Mouse (Mus musculus) hindlimb bud, embryonic 11.5 days (tissue): ENCODE measurements around the gene Zfr2.

Experiments
- DNase-seq: peaks from one replicate; pipeline ENCODE4 v3.0.0-alpha.2; 2012; ENCODE audit warnings: low read depth, low spot score; ENCODE audit errors: extremely low spot score

Gene Zfr2

DNA sequence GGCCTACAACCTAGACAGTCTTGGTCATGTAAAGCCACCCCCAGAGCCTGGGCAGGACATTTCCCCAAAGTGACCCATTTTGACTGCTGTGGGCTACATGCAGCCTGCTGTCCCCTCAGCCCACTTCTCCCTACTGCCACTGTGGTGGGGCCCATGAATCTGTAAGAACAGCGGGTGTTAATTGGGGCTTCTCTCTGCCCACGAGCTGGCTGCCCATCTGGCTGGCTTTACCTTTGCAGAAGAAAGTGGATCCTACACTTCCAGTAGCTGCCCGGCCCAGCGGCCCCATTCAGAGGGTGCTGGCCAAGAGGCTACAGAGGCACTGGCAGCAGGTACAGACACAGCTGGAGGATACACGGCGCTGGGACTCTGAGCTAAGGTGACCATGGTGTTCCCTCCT lies 12.2 kb downstream of the Zfr2 start:
- no peak for DNase-seq

DNA sequence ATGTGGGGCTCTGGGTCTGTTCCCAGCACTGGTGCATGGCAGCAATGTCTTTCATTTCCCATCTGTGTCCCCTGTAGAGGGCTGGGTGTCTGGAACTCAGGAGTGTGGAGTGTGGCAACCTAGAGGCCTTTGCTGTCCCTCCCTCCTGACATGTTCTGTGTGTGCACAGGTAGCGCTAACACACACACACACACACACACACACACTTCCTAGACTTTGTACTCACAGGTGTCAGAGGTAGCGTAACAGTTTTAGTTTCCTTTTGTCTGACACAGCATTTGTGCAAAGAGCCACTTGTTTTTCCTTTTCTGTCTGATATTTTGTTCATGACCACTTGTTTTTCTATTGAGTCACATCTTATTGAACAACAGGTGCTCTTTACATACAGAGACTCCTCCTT lies 14.8 kb downstream of the Zfr2 start:
- DNase-seq: no peak

DNA sequence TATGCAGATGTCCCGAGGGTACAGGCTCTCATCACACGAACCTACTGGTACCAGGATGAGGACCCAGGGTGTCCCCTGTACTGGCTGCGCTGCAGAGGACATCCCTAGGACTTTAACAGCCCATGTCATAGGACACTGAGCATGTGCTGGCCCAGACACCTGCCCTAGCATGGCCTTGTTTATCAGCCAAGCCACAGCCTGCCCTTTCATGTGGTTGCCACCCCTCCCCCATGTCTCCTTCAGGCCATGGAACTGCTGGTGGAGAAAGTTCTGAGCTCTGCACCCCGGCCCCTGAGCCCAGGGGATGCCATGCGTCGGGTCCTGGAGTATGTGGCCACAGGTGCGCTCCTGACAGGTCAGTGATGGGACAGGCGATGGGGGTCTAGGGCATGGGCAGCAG lies 16.5 kb downstream of the Zfr2 start:
- DNase-seq: no peak

DNA sequence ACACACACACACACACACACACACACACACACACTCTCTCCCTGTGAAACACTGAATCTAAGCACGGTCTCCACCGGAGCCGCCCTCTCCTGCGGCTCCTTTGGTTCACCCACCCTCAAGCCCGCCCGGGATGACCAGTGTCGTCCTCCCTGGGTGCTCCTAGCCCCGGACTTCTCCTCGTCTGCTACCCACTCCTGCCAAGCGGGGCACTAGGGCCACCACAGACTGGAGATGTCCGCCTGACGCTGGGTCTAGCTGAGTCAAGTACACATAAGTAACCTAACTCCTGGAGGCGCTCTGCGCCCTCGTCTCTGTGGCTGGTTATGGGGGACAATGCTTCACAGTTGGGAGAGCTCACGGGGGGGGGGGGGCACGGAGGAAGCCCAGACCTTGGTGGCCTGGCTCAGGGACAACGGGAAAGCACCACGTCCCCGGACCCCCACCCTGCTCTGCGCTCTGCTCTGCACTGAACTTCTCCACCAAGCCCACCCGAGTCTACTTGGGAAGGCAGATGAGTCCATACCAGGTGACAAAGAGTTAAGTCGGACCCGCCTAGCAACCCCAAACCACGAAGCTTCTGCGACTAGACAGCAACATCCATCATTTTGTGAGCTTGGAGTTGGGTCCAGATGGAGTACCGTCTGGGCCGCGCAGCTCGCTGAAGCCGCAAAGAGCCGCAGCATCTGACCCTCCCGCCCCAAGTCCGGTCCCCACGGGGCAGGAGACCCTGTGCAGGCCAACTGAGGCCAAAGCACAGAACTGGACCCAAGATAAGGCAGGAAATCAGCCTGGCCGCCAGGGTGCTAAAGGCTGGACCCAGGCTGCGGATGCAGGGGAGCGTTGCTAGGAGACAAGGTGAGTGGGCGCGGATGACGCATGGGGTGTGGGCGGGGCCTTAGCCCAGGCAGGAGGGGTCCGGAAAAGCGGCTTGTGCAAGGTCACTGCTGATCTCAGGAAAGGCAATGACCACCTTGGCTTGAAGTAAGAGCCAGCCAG lies 19.8 kb downstream of the Zfr2 start, which contains the start of gene Matk:
Gene Matk (plus strand): TSS at position 512 of the 996 bp plus-strand sequence.
- no peak for DNase-seq

DNA sequence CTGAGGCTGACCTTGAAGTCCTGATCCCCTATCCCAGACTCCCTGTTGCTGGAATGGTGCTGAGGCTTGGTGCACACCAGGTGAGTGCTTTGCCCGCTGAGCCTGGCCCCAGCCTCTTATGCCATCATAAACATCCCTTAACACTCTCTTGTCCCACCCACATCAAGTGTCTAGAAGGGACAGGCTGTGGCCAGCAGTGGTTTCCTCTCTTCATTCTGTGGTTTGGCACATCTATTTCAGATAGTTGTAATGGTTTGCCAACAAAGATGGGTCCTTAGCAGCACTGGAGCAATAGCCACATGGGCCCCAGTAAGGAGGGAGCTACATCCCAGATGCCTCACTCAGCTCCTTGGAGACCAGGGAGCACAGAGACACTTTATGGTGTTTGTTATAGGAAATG lies 21.9 kb downstream of the Zfr2 start:
- DNase-seq: no peak

DNA sequence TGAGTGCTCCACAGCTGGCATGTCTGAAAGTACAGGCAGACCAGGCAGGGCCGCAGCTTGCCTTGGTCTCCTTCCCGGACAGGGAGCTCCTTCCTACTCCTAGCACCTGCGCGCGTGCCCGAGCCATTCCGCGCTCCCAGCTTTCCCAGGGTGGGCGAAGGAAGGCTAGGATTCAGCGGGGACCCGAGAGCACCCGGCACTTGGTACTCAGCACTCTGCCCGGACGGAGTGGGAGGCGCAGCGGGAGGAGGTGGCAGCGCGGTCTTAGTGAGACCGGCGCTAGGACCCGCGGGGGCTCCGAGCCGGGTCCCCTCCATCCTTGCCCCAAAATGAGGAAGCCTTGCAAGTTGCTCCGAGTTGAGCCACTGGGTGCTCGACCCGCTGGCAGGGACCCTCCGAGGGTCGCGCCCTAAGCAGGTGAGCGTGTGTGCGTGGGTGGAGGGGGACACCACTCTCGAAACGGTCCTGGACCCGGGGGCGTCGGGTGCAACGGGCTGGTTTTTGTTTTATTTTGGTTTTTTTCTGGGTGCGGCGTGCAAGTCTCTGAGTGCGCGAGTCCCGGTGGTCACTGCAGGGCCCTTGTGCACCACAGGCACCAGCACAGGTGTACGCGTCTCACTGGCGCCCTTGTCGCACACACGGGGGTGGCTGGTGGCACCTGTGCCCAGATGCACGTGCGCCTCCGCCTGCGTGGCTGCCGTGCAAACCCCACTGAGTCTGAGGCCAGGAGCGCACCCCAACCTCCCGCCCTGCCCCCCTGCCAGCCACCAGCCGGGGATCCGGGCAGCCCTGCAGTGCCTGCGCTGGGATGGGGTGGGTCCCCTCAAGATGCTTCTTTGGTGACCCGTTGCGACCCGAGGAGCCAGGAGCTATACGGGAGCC lies 24.4 kb downstream of the Zfr2 start:
- no peak for DNase-seq

DNA sequence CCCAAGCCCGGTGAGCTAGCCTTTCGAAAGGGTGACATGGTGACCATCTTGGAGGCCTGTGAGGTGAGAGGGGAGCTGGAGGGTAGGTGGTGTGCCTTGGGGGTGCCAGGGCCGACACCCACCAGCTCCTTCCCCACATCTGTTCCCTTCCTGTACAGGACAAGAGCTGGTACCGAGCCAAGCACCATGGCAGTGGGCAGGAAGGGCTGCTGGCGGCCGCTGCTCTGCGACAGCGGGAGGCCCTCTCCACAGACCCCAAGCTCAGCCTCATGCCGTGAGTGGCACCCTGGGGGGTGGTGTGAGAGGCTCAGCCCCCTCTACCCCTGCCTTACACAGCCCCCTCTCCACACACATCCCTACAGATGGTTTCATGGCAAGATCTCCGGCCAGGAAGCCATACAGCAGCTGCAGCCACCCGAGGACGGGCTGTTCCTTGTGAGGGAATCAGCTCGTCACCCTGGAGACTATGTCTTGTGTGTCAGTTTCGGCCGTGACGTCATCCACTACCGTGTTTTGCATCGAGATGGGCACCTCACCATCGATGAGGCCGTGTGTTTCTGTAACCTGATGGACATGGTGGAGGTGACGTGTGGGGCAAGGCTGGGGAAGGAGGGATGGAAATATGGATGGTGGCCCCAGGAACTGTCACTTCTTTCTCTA lies 26.4 kb downstream of the Zfr2 start:
- DNase-seq: no peak

DNA sequence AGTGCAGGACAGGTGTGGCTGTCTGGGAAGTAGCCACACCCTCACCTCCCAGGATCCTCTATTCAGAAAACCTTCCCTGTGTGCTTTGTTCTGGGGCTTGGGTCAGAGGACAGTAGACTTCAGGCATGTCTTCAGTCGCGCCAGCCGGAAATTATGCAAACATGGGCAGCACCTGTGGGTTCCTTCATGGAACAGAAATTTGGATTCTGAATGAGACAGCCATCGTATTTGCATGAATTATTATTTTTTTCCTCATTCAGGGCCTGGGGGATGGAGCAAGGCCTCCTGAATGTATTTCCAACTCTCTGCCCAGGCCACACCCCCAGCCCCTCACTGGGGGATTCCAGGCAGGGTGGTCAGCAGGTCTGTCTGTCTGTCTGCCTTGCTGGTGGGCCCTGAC lies 28.1 kb downstream of the Zfr2 start:
- DNase-seq: no peak

DNA sequence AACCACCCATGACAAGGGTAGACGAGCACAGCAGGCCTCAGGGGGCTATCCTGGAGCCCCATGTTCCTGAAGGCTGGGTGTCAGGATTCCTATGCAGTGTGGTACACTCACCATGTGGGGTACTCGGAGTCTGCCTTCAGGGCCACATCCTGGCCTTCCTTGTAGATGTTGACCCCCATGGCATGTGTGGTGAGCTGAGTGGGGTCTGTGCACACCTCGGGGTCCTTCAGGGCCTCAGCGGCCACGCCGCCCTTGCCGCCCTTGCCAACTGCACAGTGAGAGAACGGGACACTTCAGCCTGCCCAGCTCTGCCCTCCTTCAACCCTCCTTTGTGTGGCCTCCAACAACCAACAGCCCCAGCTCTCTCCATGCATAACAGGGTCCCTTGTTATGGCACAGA lies 32.6 kb downstream of the Zfr2 start:
- no peak for DNase-seq

DNA sequence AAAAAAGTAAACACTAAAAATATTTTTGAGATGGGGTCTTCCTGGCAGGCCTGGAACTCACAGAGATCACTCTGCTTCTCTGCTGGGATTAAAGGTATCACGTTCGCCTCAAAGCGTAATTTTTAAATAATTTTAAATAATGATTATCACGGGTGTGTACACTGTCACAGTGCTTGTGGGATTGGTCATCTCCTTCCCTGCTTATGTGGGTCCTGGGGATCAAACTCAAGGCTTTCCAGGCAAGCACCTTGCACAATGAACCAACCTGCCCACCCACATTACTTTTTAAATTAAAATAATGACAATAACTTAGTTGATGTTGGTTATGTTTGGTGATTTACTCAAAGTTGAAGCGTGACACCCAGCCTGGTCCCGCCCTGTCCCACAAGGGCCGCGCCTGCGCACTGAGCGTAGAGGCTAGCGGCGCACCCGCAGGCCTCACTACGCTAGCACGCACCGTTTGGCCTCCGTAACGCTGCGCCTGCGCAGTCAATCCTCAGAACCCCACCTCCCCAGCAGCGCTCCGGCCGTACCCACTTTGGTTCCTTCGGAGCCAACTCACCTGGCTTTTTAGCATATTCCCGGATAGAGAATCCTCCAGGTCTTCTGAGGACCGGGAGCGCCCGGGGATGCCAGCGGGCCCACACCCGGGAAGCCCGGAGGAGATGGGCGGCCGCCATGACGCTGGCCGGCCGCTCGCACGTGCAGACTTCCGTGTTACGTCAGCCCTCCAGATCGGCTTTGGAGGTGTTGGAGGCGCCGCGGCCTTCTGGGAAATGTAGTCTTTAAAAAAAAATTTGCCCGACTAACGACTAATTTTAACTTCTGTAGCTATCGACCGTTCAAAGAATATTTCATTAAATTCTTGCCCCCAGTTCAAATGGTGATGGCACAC lies 33.5 kb downstream of the Zfr2 start, which contains the start of the genes Mrpl54 and Apba3:
Gene Mrpl54 (minus strand): TSS at position 724 of the 895 bp plus-strand sequence.
Gene Apba3 (plus strand): TSS at position 750 of the 895 bp plus-strand sequence.
- DNase-seq: peak; percentile 77

DNA sequence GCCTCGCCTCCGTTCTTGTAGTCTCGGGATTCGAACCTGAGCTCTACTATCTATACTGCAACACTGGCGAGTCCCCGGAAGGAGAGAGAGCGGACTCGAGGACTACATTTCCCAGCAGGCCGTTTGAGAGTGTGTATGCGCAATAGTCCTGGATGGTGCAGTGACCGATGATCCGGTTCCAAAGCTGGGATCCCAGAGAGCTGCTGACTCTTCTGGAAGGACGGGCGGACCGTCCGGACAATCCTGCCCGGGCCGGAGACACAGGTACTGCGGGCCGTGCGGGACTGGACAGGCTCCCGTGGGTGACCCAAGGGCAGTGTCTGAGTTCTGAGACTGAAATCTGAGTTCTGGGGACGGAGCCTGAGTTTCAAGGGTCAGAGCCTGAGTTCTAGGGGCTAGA lies 35.1 kb downstream of the Zfr2 start:
- DNase-seq: no peak

DNA sequence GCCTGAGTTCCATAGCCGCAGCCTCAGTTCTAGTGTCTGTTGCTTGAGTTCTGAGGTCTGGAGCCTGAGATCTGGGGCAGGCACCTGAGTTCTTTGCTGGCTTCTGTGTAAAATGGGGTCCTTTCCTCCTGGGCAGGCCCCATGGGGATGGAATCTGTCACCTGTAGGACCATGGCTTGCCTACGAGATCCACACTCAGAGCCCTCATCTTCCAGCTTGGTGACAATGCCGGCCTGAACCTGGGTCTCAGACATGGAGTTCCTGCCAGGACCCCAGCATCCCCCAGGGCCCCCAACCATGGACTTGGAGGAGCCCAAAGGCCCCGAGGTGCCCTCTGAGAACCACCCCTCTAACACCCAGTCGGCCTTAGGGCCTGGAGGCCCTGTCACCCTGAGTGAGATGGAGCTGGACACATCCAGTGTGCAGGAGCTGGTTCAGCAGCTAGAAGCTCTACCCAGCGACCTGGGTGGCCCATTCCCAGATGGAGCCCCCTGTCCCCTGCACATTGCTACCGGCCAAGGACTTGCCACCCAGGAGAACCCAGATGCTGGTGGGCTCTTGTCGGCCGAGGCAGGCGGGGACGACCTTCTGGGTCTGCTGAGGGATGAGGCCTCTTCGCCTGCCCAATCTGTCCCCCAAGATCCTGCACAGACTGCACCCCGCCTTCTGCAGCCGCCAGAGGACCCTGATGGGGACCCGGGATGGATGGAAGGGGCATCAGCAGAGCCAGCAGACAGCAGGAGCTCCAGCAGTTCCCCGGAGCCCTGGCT lies 35.9 kb downstream of the Zfr2 start:
- no peak for DNase-seq

DNA sequence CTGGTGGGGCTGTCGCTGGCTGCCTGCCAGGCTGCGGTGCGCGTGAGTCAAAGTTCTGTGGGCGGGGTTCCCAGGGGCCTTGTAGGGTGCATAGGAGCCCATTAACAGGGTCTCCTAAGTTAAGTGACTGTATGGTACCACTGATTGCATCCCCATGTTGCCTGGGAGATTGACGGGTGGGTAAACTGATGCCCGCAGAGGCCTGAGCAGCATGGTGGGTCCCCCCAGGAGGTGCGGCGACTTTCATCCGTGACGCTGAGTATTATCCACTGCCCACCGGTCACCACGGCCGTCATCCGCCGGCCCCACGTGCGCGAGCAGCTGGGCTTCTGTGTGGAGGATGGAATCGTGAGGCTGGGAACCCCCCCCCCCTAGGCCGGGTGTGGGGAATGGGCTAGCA lies 39.4 kb downstream of the Zfr2 start:
- DNase-seq: no peak

DNA sequence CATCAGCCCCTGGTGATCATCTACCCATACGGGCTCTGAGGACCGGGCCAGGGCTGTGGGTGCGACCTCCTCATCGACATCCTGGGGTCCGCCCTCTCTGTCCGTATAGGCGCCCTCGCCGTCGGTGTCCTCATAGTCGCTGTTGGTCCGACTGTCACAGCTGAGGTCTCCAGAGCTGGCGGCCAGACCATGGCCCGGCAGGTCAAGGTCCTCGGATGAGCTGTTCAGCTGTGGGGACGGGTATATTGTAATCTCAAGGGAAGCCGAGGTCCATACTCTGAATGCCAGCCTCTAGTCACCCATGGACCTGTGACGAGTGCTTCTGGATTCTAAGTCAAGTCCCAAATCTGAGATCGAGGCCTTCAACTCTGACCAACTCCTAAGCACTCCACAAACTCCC lies 40.9 kb downstream of the Zfr2 start:
- DNase-seq: no peak

DNA sequence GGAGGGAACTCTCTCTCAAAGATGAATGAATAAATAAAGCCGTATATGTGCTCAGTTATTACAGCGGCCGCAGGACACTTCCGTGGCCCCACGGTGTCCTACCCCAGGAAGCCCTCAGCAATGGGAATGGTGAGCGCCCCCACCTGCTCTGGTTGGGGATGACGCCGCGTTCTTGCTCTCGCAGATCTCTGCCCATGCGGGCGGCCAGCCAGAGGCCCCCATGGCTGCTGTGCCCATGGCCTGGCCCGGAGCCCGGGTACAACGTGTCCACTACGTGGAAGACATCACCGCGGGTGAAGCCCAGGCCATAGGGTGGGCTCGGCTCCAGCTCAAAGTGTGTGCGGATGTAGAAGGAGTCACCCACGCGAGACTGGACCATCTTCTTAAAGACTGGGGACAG lies 44.7 kb downstream of the Zfr2 start:
- DNase-seq: no peak

DNA sequence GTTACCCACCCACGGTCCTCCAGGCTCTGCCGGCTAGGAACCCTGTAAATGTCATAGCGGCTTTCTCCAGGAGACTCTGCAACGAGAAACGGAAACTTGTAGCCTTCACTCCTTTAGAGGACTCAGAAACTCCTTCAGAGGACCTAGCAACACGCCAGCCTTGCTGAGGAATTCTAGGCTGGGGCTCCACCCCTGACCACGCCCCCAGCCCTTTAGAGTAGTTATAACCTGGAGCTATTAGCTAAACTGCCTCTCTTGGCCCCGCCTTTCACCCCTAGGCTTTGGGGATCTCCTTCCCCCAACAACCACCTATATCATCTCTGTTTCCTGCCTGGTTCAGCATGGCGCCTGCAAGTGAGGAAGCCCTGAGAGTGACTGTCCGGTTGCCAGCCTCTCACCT lies 46.5 kb downstream of the Zfr2 start:
- DNase-seq: no peak

DNA sequence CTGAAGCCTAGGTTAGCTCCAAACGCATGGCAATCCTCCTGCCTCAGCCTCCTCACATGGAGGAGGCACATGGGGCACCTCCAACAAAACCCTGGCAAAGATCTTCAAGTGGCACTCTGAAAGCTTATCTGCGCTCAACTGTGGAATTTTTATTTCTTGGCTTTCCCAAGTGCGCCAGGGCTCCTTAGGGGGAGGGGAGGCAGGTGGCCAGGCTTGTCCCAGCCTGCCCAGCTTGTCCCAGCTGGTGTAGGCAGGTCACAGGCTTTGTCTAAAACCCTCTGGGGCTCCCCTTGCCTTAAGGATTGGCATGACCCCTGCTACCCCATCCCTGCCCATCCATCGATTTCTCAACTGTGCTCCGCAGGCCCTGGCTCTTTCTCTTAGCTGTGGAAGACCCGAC lies 51.2 kb downstream of the Zfr2 start:
- no peak for DNase-seq

DNA sequence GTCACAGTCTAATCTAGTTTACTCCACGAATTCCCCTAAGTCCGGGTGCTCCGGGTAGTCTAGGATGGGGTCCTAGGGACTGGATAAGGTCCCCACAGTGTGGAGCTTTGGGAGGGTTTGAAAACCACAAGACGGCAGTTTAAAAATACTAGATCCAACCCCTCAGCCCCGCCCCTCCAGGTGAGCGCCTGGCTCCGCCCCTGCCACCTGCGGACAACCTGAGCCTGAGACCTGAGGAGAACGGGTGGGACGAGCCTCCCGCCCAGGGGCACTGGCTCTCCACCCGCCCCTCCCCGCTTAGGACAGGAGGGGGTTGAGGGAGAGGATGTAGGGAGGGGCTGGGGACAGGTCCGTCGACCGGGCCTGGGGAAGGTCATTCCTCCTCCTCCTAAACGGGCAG lies 51.8 kb downstream of the Zfr2 start:
- no peak for DNase-seq

DNA sequence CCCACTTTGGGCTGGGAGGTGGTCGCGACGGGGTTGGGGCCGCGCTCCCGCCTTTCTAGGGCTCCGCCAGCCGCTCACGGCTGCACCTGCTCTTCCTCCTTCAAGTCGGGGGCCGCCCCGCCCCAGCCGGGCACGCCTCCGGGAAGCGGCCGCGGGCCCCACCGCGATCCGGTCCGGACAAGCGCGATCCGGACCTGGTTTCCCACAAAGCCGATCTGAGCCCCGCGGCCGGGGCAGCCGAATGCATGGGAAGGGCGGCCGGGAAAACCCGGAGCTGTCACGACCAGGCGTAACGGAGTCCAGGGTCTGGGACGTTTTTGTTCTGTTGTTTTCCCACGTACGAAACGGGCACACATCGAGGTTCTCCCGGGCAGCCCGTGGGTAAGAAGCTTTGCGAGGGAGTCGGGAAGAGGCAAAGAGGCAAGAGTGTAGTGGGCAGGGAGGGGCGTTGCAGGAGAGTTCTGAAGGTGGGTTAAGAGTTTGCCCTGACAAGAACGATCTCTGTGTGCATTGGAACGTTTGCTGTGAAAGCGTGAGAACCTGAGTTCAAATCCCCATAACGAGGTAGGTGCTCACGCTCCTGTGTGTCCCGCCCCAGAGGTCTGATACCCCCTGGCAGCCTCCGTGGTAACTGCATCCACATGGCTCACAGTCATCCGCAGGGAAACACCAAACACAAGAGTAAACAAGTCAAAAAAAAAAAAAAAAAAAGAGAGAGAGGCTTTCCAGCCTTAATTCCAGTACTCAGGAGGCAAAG lies 52.9 kb downstream of the Zfr2 start:
- DNase-seq: peak; percentile 60
